Mouse (Mus musculus) CH12.LX (cell line): ENCODE results near the gene Fam189a2. TPM values are rescaled to one million over a fixed set of nuclear protein-coding genes. Genes with fewer than 3 reads are reported as not detected.

Experiments
- DNase-seq: peaks from one replicate; pipeline ENCODE4 v3.0.0-alpha.2; 2013; ENCODE audit errors: extremely low read depth
- H3K27ac ChIP-seq: 2 replicates; pipeline ENCODE4 v1.5.1; 2012; ENCODE audit warnings: low read depth, mild to moderate bottlenecking, control low read depth, moderate library complexity; ENCODE audit not compliant: insufficient read depth
- H3K27me3 ChIP-seq: replicated peaks from 2 replicates; pipeline ENCODE3; 2012; ENCODE audit warnings: inconsistent platforms
- H3K36me3 ChIP-seq, 2 experiments: replicated peaks in 1 of 2; 2 replicates each; pipeline versions ENCODE3 to v1.6.1; 2012; ENCODE audit warnings: inconsistent platforms in 1 of 2, low read length in 1 of 2, mild to moderate bottlenecking in 1 of 2, mixed read lengths in 1 of 2, moderate library complexity in 1 of 2; ENCODE audit not compliant: control insufficient read depth in 1 of 2, insufficient read depth in 1 of 2
- H3K4me1 ChIP-seq, 2 experiments: 2 replicates each; pipeline ENCODE4 v1.6.1; 2012; ENCODE audit warnings: inconsistent platforms in 1 of 2, moderate library complexity in 1 of 2; ENCODE audit not compliant: insufficient read depth in 2 of 2, control insufficient read depth in 1 of 2
- H3K4me2 ChIP-seq: 2 replicates; pipeline ENCODE4 v1.6.1; 2012; ENCODE audit warnings: low read depth, mild to moderate bottlenecking, control low read depth; ENCODE audit not compliant: poor library complexity, insufficient read depth, severe bottlenecking
- H3K4me3 ChIP-seq, 3 experiments: fragments of 150-350 bp in 1 of 3; sonication (generic) in 1 of 3; replicated peaks in 1 of 3; 2 replicates each; pipeline versions ENCODE3 to v1.5.1; 2011 to 2012; ENCODE audit warnings: low read depth in 2 of 3, low read length in 2 of 3, mild to moderate bottlenecking in 2 of 3, moderate library complexity in 2 of 3, control low read depth in 1 of 3, improper control_type of control experiment in 1 of 3, inconsistent platforms in 1 of 3, mixed read lengths in 1 of 3; ENCODE audit not compliant: poor library complexity in 1 of 3
- H3K79me2 ChIP-seq: replicated peaks from 2 replicates; pipeline ENCODE4 v1.6.1; 2012; ENCODE audit warnings: mild to moderate bottlenecking, moderate library complexity; ENCODE audit not compliant: control insufficient read depth, poor library complexity, insufficient read depth, severe bottlenecking; ENCODE audit errors: extremely low read depth
- H3K9ac ChIP-seq: 2 replicates; pipeline ENCODE4 v1.6.1; 2012; ENCODE audit warnings: low read depth, mild to moderate bottlenecking, control low read depth, moderate library complexity; ENCODE audit not compliant: insufficient read depth
- H3K9me3 ChIP-seq: replicated peaks from 2 replicates; pipeline ENCODE3; 2012; ENCODE audit warnings: low read length, inconsistent platforms, mixed read lengths
- BHLHE40 ChIP-seq: IDR thresholded peaks from 2 replicates; pipeline ENCODE4 v1.6.1; 2011; ENCODE audit warnings: mild to moderate bottlenecking, low read depth, low read length, improper control_type of control experiment
- CHD1 ChIP-seq: IDR thresholded peaks from 2 replicates; pipeline ENCODE4 v1.6.1; 2012; ENCODE audit warnings: low read depth, low read length, improper control_type of control experiment, inconsistent platforms
- CTCF ChIP-seq, 2 experiments: IDR thresholded peaks in 1 of 2; conservative IDR thresholded peaks in 1 of 2; 2 replicates each; pipeline ENCODE4 v1.5.1; 2011 to 2012; ENCODE audit warnings: low read depth in 2 of 2, low read length in 2 of 2, improper control_type of control experiment in 1 of 2, inconsistent platforms in 1 of 2, mild to moderate bottlenecking in 1 of 2, moderate library complexity in 1 of 2
- E2F4 ChIP-seq: IDR thresholded peaks from 2 replicates; pipeline ENCODE4 v1.6.1; 2011; ENCODE audit warnings: low read depth, low read length, improper control_type of control experiment; ENCODE audit not compliant: insufficient replicate concordance
- ELF1 ChIP-seq: IDR thresholded peaks from 2 replicates; pipeline ENCODE4 v1.6.1; 2014; ENCODE audit warnings: low read depth, mild to moderate bottlenecking, inconsistent platforms, low read length, improper control_type of control experiment
- EP300 ChIP-seq: IDR thresholded peaks from 2 replicates; pipeline ENCODE4 v1.6.1; 2011; ENCODE audit warnings: low read length, improper control_type of control experiment
- ETS1 ChIP-seq: conservative IDR thresholded peaks from 2 replicates; pipeline ENCODE4 v1.6.1; 2012; ENCODE audit warnings: low read depth, mild to moderate bottlenecking, inconsistent platforms, low read length, improper control_type of control experiment, moderate library complexity
- GABPA ChIP-seq: IDR thresholded peaks from 2 replicates; pipeline ENCODE4 v1.6.1; 2012; ENCODE audit warnings: low read depth, low read length, improper control_type of control experiment, inconsistent platforms; ENCODE audit not compliant: insufficient replicate concordance
- JUND ChIP-seq: conservative IDR thresholded peaks from 2 replicates; pipeline ENCODE4 v1.6.1; 2011; ENCODE audit warnings: low read depth, low read length, improper control_type of control experiment
- MAX ChIP-seq: IDR thresholded peaks from 2 replicates; pipeline ENCODE4 v1.6.1; 2011; ENCODE audit warnings: low read length, improper control_type of control experiment
- MAZ ChIP-seq: IDR thresholded peaks from 2 replicates; pipeline ENCODE4 v1.6.1; 2012; ENCODE audit warnings: low read depth, mild to moderate bottlenecking, inconsistent platforms, low read length, improper control_type of control experiment, moderate library complexity
- NELFE ChIP-seq: IDR thresholded peaks from 2 replicates; pipeline ENCODE4 v1.6.1; 2011; ENCODE audit warnings: low read depth, low read length, improper control_type of control experiment
- PAX5 ChIP-seq: IDR thresholded peaks from 2 replicates; pipeline ENCODE4 v1.6.1; 2012; ENCODE audit warnings: low read length, inconsistent platforms, mixed read lengths
- POLR2A ChIP-seq: IDR thresholded peaks from 2 replicates; pipeline ENCODE4 v1.6.1; 2011; ENCODE audit warnings: low read depth, mild to moderate bottlenecking, improper control_type of control experiment, low read length
- POLR2AphosphoS2 ChIP-seq: IDR thresholded peaks from 2 replicates; pipeline ENCODE4 v1.6.1; 2011; ENCODE audit warnings: low read depth, low read length, improper control_type of control experiment
- RCOR1 ChIP-seq: conservative IDR thresholded peaks from 2 replicates; pipeline ENCODE4 v1.6.1; 2012; ENCODE audit warnings: low read depth, mild to moderate bottlenecking, inconsistent platforms, low read length, improper control_type of control experiment
- SIN3A ChIP-seq: IDR thresholded peaks from 2 replicates; pipeline ENCODE4 v1.6.1; 2012; ENCODE audit warnings: low read length, improper control_type of control experiment, inconsistent platforms
- SMC3 ChIP-seq: IDR thresholded peaks from 2 replicates; pipeline ENCODE4 v1.6.1; 2011; ENCODE audit warnings: low read depth, low read length, improper control_type of control experiment
- TBP ChIP-seq: conservative IDR thresholded peaks from 2 replicates; pipeline ENCODE4 v1.6.1; 2011; ENCODE audit warnings: low read depth, low read length, improper control_type of control experiment
- TCF12 ChIP-seq: IDR thresholded peaks from 2 replicates; pipeline ENCODE4 v1.6.1; 2014; ENCODE audit warnings: low read depth, mild to moderate bottlenecking, inconsistent platforms, low read length, improper control_type of control experiment
- USF1 ChIP-seq: IDR thresholded peaks from 2 replicates; pipeline ENCODE4 v1.6.1; 2014; ENCODE audit warnings: low read depth, mild to moderate bottlenecking, inconsistent platforms, low read length, improper control_type of control experiment
- USF2 ChIP-seq: conservative IDR thresholded peaks from 2 replicates; pipeline ENCODE4 v1.6.1; 2011; ENCODE audit warnings: low read depth, low read length, improper control_type of control experiment
- ZMIZ1 ChIP-seq: IDR thresholded peaks from 2 replicates; pipeline ENCODE4 v1.6.1; 2012; ENCODE audit warnings: low read depth, mild to moderate bottlenecking, inconsistent platforms, low read length, improper control_type of control experiment
- dilution Hi-C: fragments of 300-500 bp; cut with MboI; formaldehyde crosslinking; loops from 2 replicates; pipeline ENCODE4 v1.14.3; 2020; ENCODE audit warnings: low sequenced_read_pairs; ENCODE audit not compliant: extremely low pct_unique_long_range_greater_than_20kb, extremely low pct_ligation_motif_present
- in situ Hi-C: fragments of 300-500 bp; cut with MboI; formaldehyde crosslinking; loops from 3 replicates; pipeline ENCODE4 v1.14.3; 2019; ENCODE audit warnings: low sequenced_read_pairs, low pct_ligation_motif_present, low pct_unique_long_range_greater_than_20kb, mixed read lengths
- polyA plus RNA-seq: library from polyadenylated mRNA; unstranded; fragments of >175 nt; gene quantifications from 2 replicates; pipeline ENCODE4 v1.2.1, GENCODE M21; 2012; ENCODE audit warnings: low read depth; ENCODE audit not compliant: insufficient read length
- total RNA-seq, 2 experiments: library from RNA; depleted of rRNA; stranded (reverse); fragments of 300-350 nt in 1 of 2; fragments of >200 nt in 1 of 2; gene quantifications; 2 replicates each; pipeline ENCODE4 v1.2.3; 2012 to 2014

Fam189a2 gene
- total and polyA plus RNA-seq, 3 experiments: not detected

GRCm38 (mm10) chr19:24058851-24059250 lies 28.0 kb upstream of the Fam189a2 start:
- Histone ChIP-seq H3K27ac (no peak overlapping the region), H3K4me2 (no peak overlapping the region), H3K4me1 (peaks cover 0 to 15% of the 10 kb centered on the region in 2 experiments; a peak in 2 of 4 replicates), H3K79me2 (no peaks in the 10 kb centered on the region), H3K9me3 (no peaks in the 10 kb centered on the region), H3K9ac (no peak overlapping the region), H3K36me3 (no peaks in the 10 kb centered on the region)
- dilution Hi-C loops: no loop called here
- TF ChIP-seq BHLHE40 (no peak), USF1 (no peak), E2F4 (no peak), MAX (no peak), POLR2AphosphoS2 (no peak), EP300 (no peak), GABPA (no peak), ELF1 (no peak), MAZ (no peak), CHD1 (no peak), SIN3A (no peak), NELFE (no peak), SMC3 (no peak), USF2 (no peak), ETS1 (no peak)
- TF ChIP-seq, all 38 proteins: peak for 0
- no peak for DNase-seq
- in situ Hi-C loops: no loop called here
- H3K27me3 ChIP-seq: no peaks in the 10 kb centered on the region
- H3K4me3 ChIP-seq: no peak overlapping the region

GRCm38 (mm10) chr19:24058021-24058420 lies 27.2 kb upstream of the Fam189a2 start:
- no peak for DNase-seq
- in situ Hi-C loops (no loop called here), dilution Hi-C loops (no loop called here)
- H3K4me1 ChIP-seq: peaks cover 0 to 15% of the 10 kb centered on the region in 2 experiments; a peak in 2 of 4 replicates
- no peak overlapping the region for H3K9ac ChIP-seq
- no peak for TF ChIP-seq ZMIZ1
- TF ChIP-seq POLR2AphosphoS2: no peak
- TF ChIP-seq TCF12: no peak
- no peak for TF ChIP-seq E2F4
- no peak for TF ChIP-seq PAX5
- TF ChIP-seq CTCF (conservative IDR thresholded peaks at IDR 0.05 in 1 of 2, IDR thresholded peaks at IDR 0.05 in 1 of 2; ENCODE audit: low read depth in 2 of 2, low read length in 2 of 2): no peak
- TF ChIP-seq POLR2A: no peak
- no peak for TF ChIP-seq RCOR1
- TF ChIP-seq ELF1: no peak
- TF ChIP-seq TBP: no peak
- TF ChIP-seq JUND: no peak
- no peak for TF ChIP-seq NELFE
- no peak for TF ChIP-seq EP300
- no peak for TF ChIP-seq GABPA
- no peak for TF ChIP-seq MAX
- no peak for TF ChIP-seq SMC3
- TF ChIP-seq USF1: no peak
- TF ChIP-seq CHD1: no peak
- no peak overlapping the region for H3K27ac ChIP-seq
- H3K36me3 ChIP-seq: no peaks in the 10 kb centered on the region
- no peak overlapping the region for H3K4me2 ChIP-seq
- H3K27me3 ChIP-seq: no peaks in the 10 kb centered on the region
- no peak overlapping the region for H3K4me3 ChIP-seq
- no peaks in the 10 kb centered on the region for H3K79me2 ChIP-seq
- H3K9me3 ChIP-seq: no peaks in the 10 kb centered on the region
